ENCODE assay signal across 26 mouse cellular contexts in the genomic region with DNA sequence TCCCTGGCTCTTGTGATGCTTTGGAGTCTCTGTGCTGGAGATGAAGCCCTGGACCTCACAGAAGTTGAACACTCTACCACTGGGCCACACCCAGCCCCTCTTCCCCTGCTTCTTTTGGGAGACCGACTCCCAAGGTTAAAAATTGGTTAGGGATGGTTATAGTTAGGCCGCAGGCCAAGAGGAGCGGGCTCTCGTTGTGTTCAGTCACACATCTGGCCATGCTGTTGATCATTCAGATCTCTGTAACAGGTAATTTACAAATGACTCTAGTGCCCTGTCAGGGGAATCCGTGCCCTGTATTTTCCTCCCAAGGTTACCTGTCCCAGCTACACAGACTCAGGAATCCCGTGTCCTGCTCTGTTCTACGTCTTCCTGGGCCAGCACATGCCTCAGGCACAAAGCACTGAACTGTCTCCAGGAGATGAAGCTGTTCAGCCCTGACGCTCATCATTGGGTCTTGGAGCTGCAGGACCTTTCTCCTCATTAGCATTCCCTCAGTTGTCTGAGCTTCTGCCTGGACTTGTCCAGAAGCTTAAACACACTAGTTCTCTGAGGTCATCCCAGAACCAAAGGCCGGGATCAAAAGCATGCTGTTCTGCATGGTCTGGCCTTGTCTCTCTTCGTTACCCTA. TPM values are rescaled to one million over a fixed set of nuclear protein-coding genes. Genes with fewer than 3 reads are reported as not detected.
A peak's percentile ranks its signal among the peaks of the same experiment; 100 is the strongest.
DNase-seq lines count a peak whose midpoint lies in the region; ATAC-seq and TF ChIP-seq lines count a peak whose summit lies in the region.
"Had no signal": no experiment of that assay in that cellular context is flagged by ENCODE, and none has a peak within 500 bp of the region (broad histone marks: within the 10 kb centered on the region; RNA-seq: fewer than 3 reads in every experiment).

No protein-coding gene starts in this region.

- no peak overlapping the region for H3K9ac ChIP-seq in neural tube, embryonic 11.5 days (ENCODE audit: low read length)
- no peak overlapping the region for H3K9ac ChIP-seq in neural tube, embryonic 15.5 days (replicated peaks)
- H3K9ac ChIP-seq in ES-E14 (ENCODE audit: insufficient read depth, low read depth, low read length, poor library complexity, severe bottlenecking) = peak overlapping the region; percentile 42; the same call in 1 of the 2 replicates
- H3K9ac ChIP-seq: forebrain, embryonic 12.5 days; forebrain, postnatal 0 days; heart, embryonic 12.5 days; hindbrain, embryonic 15.5 days; limb, embryonic 12.5 days; neural tube, embryonic 12.5 days had no signal

- H3K4me1 ChIP-seq in neural tube, embryonic 11.5 days (ENCODE audit: control insufficient read depth, insufficient read depth, low read length) = 0 out of 2 replicates have a peak, but pooled peaks cover 8% of the 10 kb centered on the region
- peaks cover 49% of the 10 kb centered on the region for H3K4me1 ChIP-seq in neural tube, embryonic 15.5 days
- H3K4me1 ChIP-seq in E14TG2a.4 (replicated peaks; ENCODE audit: low read depth, low read length) (peaks cover 96% of the 10 kb centered on the region), ES-E14 (ENCODE audit: control insufficient read depth in 2 of 2, insufficient read depth in 2 of 2, low read length in 2 of 2, poor library complexity in 1 of 2) (peaks cover 35 to 59% of the 10 kb centered on the region in 2 experiments)
- H3K4me1 ChIP-seq in brown adipose tissue, adult 24 weeks (ENCODE audit: control insufficient read depth, insufficient read depth, insufficient read length, low read length) = peaks cover 68% of the 10 kb centered on the region

- ATAC-seq in neural tube, embryonic 11.5 days (ENCODE audit: insufficient read depth, low FRiP score, low TSS enrichment) = no peak
- ATAC-seq in neural tube, embryonic 15.5 days (ENCODE audit: low FRiP score) = no peak
- ATAC-seq: forebrain, postnatal 0 days; midbrain, embryonic 16.5 days; Patski had no signal

- H3K36me3 ChIP-seq in neural tube, embryonic 11.5 days (ENCODE audit: control insufficient read depth, insufficient read depth, low read length) = no peaks in the 10 kb centered on the region
- no peaks in the 10 kb centered on the region for H3K36me3 ChIP-seq in neural tube, embryonic 15.5 days
- H3K36me3 ChIP-seq in E14TG2a.4 (ENCODE audit: insufficient read depth, low read length) (peaks cover 32% of the 10 kb centered on the region), ES-E14 (ENCODE audit: control insufficient read depth, insufficient read depth, low read length, poor library complexity, severe bottlenecking) (no peaks in the 10 kb centered on the region; the same call in 1 of the 2 replicates)
- H3K36me3 ChIP-seq: heart, embryonic 12.5 days; hindbrain, embryonic 15.5 days had no signal

- H3K27me3 ChIP-seq in neural tube, embryonic 11.5 days (ENCODE audit: control insufficient read depth, insufficient read depth, low read length) = no peaks in the 10 kb centered on the region
- no peaks in the 10 kb centered on the region for H3K27me3 ChIP-seq in neural tube, embryonic 15.5 days (replicated peaks)
- H3K27me3 ChIP-seq in E14TG2a.4 (ENCODE audit: insufficient read depth, low read length) = no peaks in the 10 kb centered on the region
- H3K27me3 ChIP-seq: forebrain, embryonic 12.5 days; heart, embryonic 12.5 days; hindbrain, embryonic 15.5 days; limb, embryonic 12.5 days; neural tube, embryonic 12.5 days; Patski had no signal

- peak; percentile 3 for DNase-seq in neural tube, embryonic 11.5 days (ENCODE audit: low spot score)
- peak; percentile 38 for DNase-seq in ES-E14 (ENCODE audit: low read depth, low spot score)
- DNase-seq in cerebellum, postnatal 25 days = no peak
- DNase-seq in spleen, postnatal 10 days (ENCODE audit: low spot score in 2 of 2) = no peak
- DNase-seq: adrenal gland, postnatal 25 days; cerebellum, adult 18-20 months; cerebellum, postnatal 10 days; forebrain, postnatal 0 days; gastrocnemius, postnatal 10 days; kidney, adult 11 months; kidney, postnatal 14 days; thymus, adult 18-20 months; thymus, postnatal 25 days had no signal

- H3K27ac ChIP-seq in neural tube, embryonic 11.5 days (ENCODE audit: low read depth, low read length) = no peak overlapping the region
- H3K27ac ChIP-seq in neural tube, embryonic 15.5 days (replicated peaks) = no peak overlapping the region
- peak overlapping the region; percentile 93 for H3K27ac ChIP-seq in ES-E14 (ENCODE audit: insufficient read depth, low read depth, low read length, poor library complexity, severe bottlenecking)
- H3K27ac ChIP-seq in brown adipose tissue, adult 24 weeks (replicated peaks; ENCODE audit: low read depth, low read length) = peak overlapping the region; percentile 10; the same call in 1 of the 2 replicates
- H3K27ac ChIP-seq: forebrain, embryonic 12.5 days; hindbrain, embryonic 15.5 days; left cerebral cortex, adult 2 months; limb, embryonic 12.5 days; macrophage; neural tube, embryonic 12.5 days had no signal

- no peak overlapping the region for H3K4me3 ChIP-seq in neural tube, embryonic 11.5 days (ENCODE audit: low read depth, low read length)
- no peak overlapping the region for H3K4me3 ChIP-seq in neural tube, embryonic 15.5 days (replicated peaks)
- H3K4me3 ChIP-seq in E14TG2a.4 (replicated peaks; ENCODE audit: low read length) (peak overlapping the region; percentile 54), ES-E14 (ENCODE audit: insufficient read depth in 1 of 2, low read depth in 1 of 2, low read length in 2 of 2, poor library complexity in 1 of 2, severe bottlenecking in 1 of 2) (peak overlapping the region in 1 of 2 experiments; percentile 14; a peak in 2 of 4 replicates)
- H3K4me3 ChIP-seq in brown adipose tissue, adult 24 weeks (ENCODE audit: insufficient read depth, low read depth, low read length) = no peak overlapping the region
- H3K4me3 ChIP-seq: erythroblast, embryonic 14.5 days; forebrain, embryonic 12.5 days; heart, embryonic 12.5 days; hindbrain, embryonic 15.5 days; left cerebral cortex, adult 2 months; limb, embryonic 12.5 days; neural tube, embryonic 12.5 days had no signal

- in situ Hi-C loops in ES-E14 (cut with MboI; ENCODE audit: low sequenced_read_pairs in 2 of 2, unreplicated experiment in 2 of 2) = no loop called here

- H3K4me2 ChIP-seq in neural tube, embryonic 11.5 days (ENCODE audit: low read depth) = no peak overlapping the region
- no peak overlapping the region for H3K4me2 ChIP-seq in neural tube, embryonic 15.5 days
- H3K4me2 ChIP-seq: forebrain, embryonic 12.5 days; heart, embryonic 12.5 days; hindbrain, embryonic 15.5 days; limb, embryonic 12.5 days; neural tube, embryonic 12.5 days had no signal

- WGBS in neural tube, embryonic 11.5 days = 92% methylated on average over 10 of the region's 10 CpGs
- WGBS in neural tube, embryonic 15.5 days = 91% methylated on average over 10 of the region's 10 CpGs

- H3K9me3 ChIP-seq in neural tube, embryonic 11.5 days (ENCODE audit: control insufficient read depth, low read length) = no peaks in the 10 kb centered on the region
- H3K9me3 ChIP-seq in neural tube, embryonic 15.5 days (replicated peaks) = no peaks in the 10 kb centered on the region
- H3K9me3 ChIP-seq in E14TG2a.4 (ENCODE audit: low read length) = no peaks in the 10 kb centered on the region
- no peaks in the 10 kb centered on the region for H3K9me3 ChIP-seq in ES-E14 (ENCODE audit: control insufficient read depth, insufficient read depth, low read depth, low read length)
- H3K9me3 ChIP-seq: forebrain, embryonic 12.5 days; heart, embryonic 12.5 days; hindbrain, embryonic 15.5 days; limb, embryonic 12.5 days; neural tube, embryonic 12.5 days had no signal

- no peak for TF ChIP-seq CTCF in E14TG2a.4 (conservative IDR thresholded peaks at IDR 0.05; ENCODE audit: low read length)

TF ChIP-seq in ES-E14, 5 proteins besides CTCF, POLR2A, EP300 and RAD21:
- TF ChIP-seq MAFK (IDR thresholded peaks at IDR 0.05; ENCODE audit: insufficient read depth, low read depth, low read length) (no peak), HCFC1 (IDR thresholded peaks at IDR 0.05; ENCODE audit: borderline replicate concordance, insufficient read depth, low read length) (no peak), ZC3H11A (IDR thresholded peaks at IDR 0.05; ENCODE audit: borderline replicate concordance, low read depth, low read length) (no peak), ZNF384 (IDR thresholded peaks at IDR 0.05; ENCODE audit: low read depth, low read length) (no peak), CHD2 (IDR thresholded peaks at IDR 0.05; ENCODE audit: low read depth, low read length) (no peak)

RNA-seq across cellular contexts. Expression of a gene that starts 10.7 kb away (rescaled TPM):
- polyA plus RNA-seq in neural tube, embryonic 11.5 days (2014; fragmentation: Nextera tagmentation; extraction: Ambion mirVana) = 21.3 and 23.5 TPM in 2 replicates
- polyA plus RNA-seq in neural tube, embryonic 15.5 days (2015; fragmentation: Nextera tagmentation; extraction: Ambion mirVana) = 16.3 and 16.9 TPM in 2 replicates
- total RNA-seq in ES-E14 (2012; rRNA removed) = 48.5 and 54.6 TPM in 2 replicates
- polyA plus RNA-seq in brown adipose tissue, adult 24 weeks (2012; ENCODE audit: insufficient read depth, insufficient read length, missing spikeins) = 19.1 and 24.3 TPM in 2 replicates

Comparison
In these comparisons a context has a peak if more than half of its experiments do, and no peak if none do; other contexts are left out.
1. DNase-seq: peak in neural tube, embryonic 11.5 days (single experiment) and ES-E14 (single experiment); none in cerebellum, postnatal 25 days (0 of 2) and spleen, postnatal 10 days (0 of 2).
2. H3K27ac ChIP-seq: peak in ES-E14 (single experiment) and brown adipose tissue, adult 24 weeks (single experiment); none in neural tube, embryonic 11.5 days (single experiment) and neural tube, embryonic 15.5 days (single experiment).